Mouse (Mus musculus) embryonic facial prominence, embryonic 15.5 days (tissue): ENCODE data around the gene Lrrc20. TPM values are rescaled to one million over a fixed set of nuclear protein-coding genes. Genes with fewer than 3 reads are reported as not detected.

ENCODE experiments used
- ATAC-seq: fragments of 200-750 bp; cut with Nextera tagmentation; 2 replicates; pipeline ENCODE4 v1.8.0; 2017; ENCODE audit warnings: low read depth, moderate TSS enrichment; ENCODE audit not compliant: insufficient number of reproducible peaks, low FRiP score, low TSS enrichment
- H3K27ac ChIP-seq: fragments of 300-500 bp; sonication (generic); replicated peaks from 2 replicates; pipeline ENCODE4 v1.5.1; 2015; ENCODE audit warnings: mild to moderate bottlenecking, inconsistent platforms
- H3K27me3 ChIP-seq: fragments of 300-500 bp; sonication (generic); 2 replicates; pipeline ENCODE4 v1.6.1; 2015; ENCODE audit warnings: inconsistent platforms
- H3K36me3 ChIP-seq: fragments of 300-500 bp; sonication (generic); 2 replicates; pipeline ENCODE4 v1.6.1; 2015; ENCODE audit warnings: mild to moderate bottlenecking, inconsistent platforms
- H3K4me1 ChIP-seq: fragments of 300-500 bp; sonication (generic); 2 replicates; pipeline ENCODE4 v1.6.1; 2015; ENCODE audit warnings: inconsistent platforms
- H3K4me2 ChIP-seq: fragments of 300-500 bp; sonication (generic); replicated peaks from 2 replicates; pipeline ENCODE4 v1.6.1; 2015; ENCODE audit warnings: mild to moderate bottlenecking, inconsistent platforms
- H3K4me3 ChIP-seq: fragments of 300-500 bp; sonication (generic); replicated peaks from 2 replicates; pipeline ENCODE4 v1.5.1; 2015; ENCODE audit warnings: mild to moderate bottlenecking, inconsistent platforms
- H3K9ac ChIP-seq: fragments of 300-500 bp; sonication (generic); 2 replicates; pipeline ENCODE4 v1.6.1; 2015; ENCODE audit warnings: inconsistent platforms
- H3K9me3 ChIP-seq: fragments of 300-500 bp; sonication (generic); replicated peaks from 2 replicates; pipeline ENCODE4 v1.6.1; 2016; ENCODE audit warnings: inconsistent platforms
- WGBS: fragments of 180-500 bp; shearing (Covaris S2); methylation state at CpG from one replicate; pipeline ENCODE4 v1.1.7; 2015; 5-methylcytosine and 5-hydroxymethylcytosine counted together
- polyA plus RNA-seq: library from polyadenylated mRNA; unstranded; fragments of >200 nt; fragmentation: Nextera tagmentation; extraction: Ambion mirVana; gene quantifications from 2 replicates; pipeline ENCODE4 v1.2.1, GENCODE M21; 2015

The Lrrc20 gene
- polyA plus RNA-seq = 10.0 and 10.5 TPM in 2 replicates

GRCm38 (mm10) chr10:61475594-61476439, at the start of gene Lrrc20:
Lrrc20 (plus strand) TSS chr10:61475801.
- Histone ChIP-seq H3K9me3 (no peaks in the 10 kb centered on the region), H3K9ac (peak within 1 kb of the TSS; percentile 47), H3K36me3 (no peaks in the 10 kb centered on the region), H3K4me2 (peak within 1 kb of the TSS; percentile 92), H3K27ac (peak within 1 kb of the TSS; percentile 78), H3K4me3 (peak within 1 kb of the TSS; percentile 87), H3K4me1 (peaks cover 14% of the 10 kb centered on the region), H3K27me3 (no peaks in the 10 kb centered on the region)
- ATAC-seq = peak; percentile 98
- under 1% methylated on average over 70 of the region's 70 CpGs for WGBS

- H3K4me3 ChIP-seq = no peak overlapping the region
- peaks cover 9% of the 10 kb centered on the region; the same call in 1 of the 2 replicates for H3K4me1 ChIP-seq
- H3K4me2 ChIP-seq = no peak overlapping the region
- H3K27me3 ChIP-seq = no peaks in the 10 kb centered on the region
- H3K27ac ChIP-seq = no peak overlapping the region
- 56% methylated on average over 2 of the region's 2 CpGs for WGBS
- H3K9me3 ChIP-seq = no peaks in the 10 kb centered on the region
- H3K9ac ChIP-seq = no peak overlapping the region
- H3K36me3 ChIP-seq = peaks cover 21% of the 10 kb centered on the region
- ATAC-seq = no peak
These were observed 49.3 kb upstream of the Lrrc20 start for GRCm38 (mm10) chr10:61426251-61426757.

GRCm38 (mm10) chr10:61427951-61428350, 47.6 kb upstream of the Lrrc20 start:
- no peak overlapping the region for H3K27ac ChIP-seq
- 76% methylated on average over 6 of the region's 6 CpGs for WGBS
- H3K27me3 ChIP-seq = no peaks in the 10 kb centered on the region
- H3K36me3 ChIP-seq = peaks cover 30% of the 10 kb centered on the region
- H3K4me2 ChIP-seq = no peak overlapping the region
- H3K9ac ChIP-seq = no peak overlapping the region
- H3K4me3 ChIP-seq = no peak overlapping the region
- no peaks in the 10 kb centered on the region for H3K9me3 ChIP-seq
- ATAC-seq = no peak
- H3K4me1 ChIP-seq = peaks cover 9% of the 10 kb centered on the region; the same call in 1 of the 2 replicates

- Histone ChIP-seq H3K4me2 (no peak overlapping the region), H3K36me3 (peaks cover 35% of the 10 kb centered on the region), H3K4me1 (peaks cover 9% of the 10 kb centered on the region; the same call in 1 of the 2 replicates), H3K4me3 (no peak overlapping the region), H3K9ac (no peak overlapping the region), H3K9me3 (no peaks in the 10 kb centered on the region), H3K27me3 (no peaks in the 10 kb centered on the region), H3K27ac (no peak overlapping the region)
- ATAC-seq = no peak
- 65% methylated on average over 4 of the region's 4 CpGs for WGBS
These were observed 47.2 kb upstream of the Lrrc20 start for GRCm38 (mm10) chr10:61428416-61428815.

- WGBS = 87% methylated on average over 5 of the region's 5 CpGs
- no peak for ATAC-seq
- H3K36me3 ChIP-seq = peaks cover 41% of the 10 kb centered on the region
- H3K9ac ChIP-seq = no peak overlapping the region
- H3K9me3 ChIP-seq = no peaks in the 10 kb centered on the region
- H3K4me3 ChIP-seq = no peak overlapping the region
- H3K27me3 ChIP-seq = no peaks in the 10 kb centered on the region
- no peak overlapping the region for H3K27ac ChIP-seq
- peaks cover 9% of the 10 kb centered on the region; the same call in 1 of the 2 replicates for H3K4me1 ChIP-seq
- H3K4me2 ChIP-seq = no peak overlapping the region
These were observed 46.6 kb upstream of the Lrrc20 start for GRCm38 (mm10) chr10:61429043-61429442.

GRCm38 (mm10) chr10:61431375-61431774, 44.2 kb upstream of the Lrrc20 start:
- Histone ChIP-seq H3K4me1 (peaks cover 4% of the 10 kb centered on the region; the same call in 1 of the 2 replicates), H3K9me3 (no peaks in the 10 kb centered on the region), H3K9ac (no peak overlapping the region), H3K27ac (no peak overlapping the region), H3K27me3 (no peaks in the 10 kb centered on the region), H3K36me3 (peaks cover 54% of the 10 kb centered on the region), H3K4me3 (no peak overlapping the region), H3K4me2 (no peak overlapping the region)
- ATAC-seq = no peak
- WGBS = 88% methylated on average over 9 of the region's 9 CpGs

GRCm38 (mm10) chr10:61440202-61440800, 35.3 kb upstream of the Lrrc20 start:
- peaks cover 30% of the 10 kb centered on the region for H3K4me1 ChIP-seq
- no peak overlapping the region for H3K4me2 ChIP-seq
- H3K27me3 ChIP-seq = no peaks in the 10 kb centered on the region
- no peak overlapping the region for H3K27ac ChIP-seq
- no peak for ATAC-seq
- H3K9me3 ChIP-seq = no peaks in the 10 kb centered on the region
- no peak overlapping the region for H3K9ac ChIP-seq
- H3K36me3 ChIP-seq = 0 out of 2 replicates have a peak, but pooled peaks cover under 1% of the 10 kb centered on the region
- WGBS = 73% methylated on average over 7 of the region's 7 CpGs
- no peak overlapping the region for H3K4me3 ChIP-seq

- no peaks in the 10 kb centered on the region for H3K9me3 ChIP-seq
- H3K4me3 ChIP-seq = no peak overlapping the region
- H3K36me3 ChIP-seq = no peaks in the 10 kb centered on the region
- H3K4me2 ChIP-seq = no peak overlapping the region
- H3K4me1 ChIP-seq = peaks cover 46% of the 10 kb centered on the region
- 0 out of 2 replicates have a peak, but pooled peaks have one; percentile 7 for ATAC-seq
- WGBS = 13% methylated on average over 6 of the region's 6 CpGs
- no peaks in the 10 kb centered on the region for H3K27me3 ChIP-seq
- peak overlapping the region; percentile 71; the same call in 1 of the 2 replicates for H3K27ac ChIP-seq
- no peak overlapping the region for H3K9ac ChIP-seq
These were observed 32.1 kb upstream of the Lrrc20 start for GRCm38 (mm10) chr10:61443456-61443855.

GRCm38 (mm10) chr10:61443876-61444275, 31.7 kb upstream of the Lrrc20 start:
- Histone ChIP-seq H3K27ac (peak overlapping the region; percentile 71; the same call in 1 of the 2 replicates), H3K36me3 (no peaks in the 10 kb centered on the region), H3K4me2 (no peak overlapping the region), H3K9ac (no peak overlapping the region), H3K4me1 (peaks cover 50% of the 10 kb centered on the region), H3K27me3 (no peaks in the 10 kb centered on the region), H3K4me3 (no peak overlapping the region), H3K9me3 (no peaks in the 10 kb centered on the region)
- whole genome bisulfite sequencing = 46% methylated on average over 1 of the region's 1 CpGs
- no peak for ATAC-seq

- H3K4me2 ChIP-seq = no peak overlapping the region
- H3K27me3 ChIP-seq = no peaks in the 10 kb centered on the region
- no peaks in the 10 kb centered on the region for H3K9me3 ChIP-seq
- peaks cover 61% of the 10 kb centered on the region for H3K4me1 ChIP-seq
- no peak overlapping the region for H3K27ac ChIP-seq
- H3K4me3 ChIP-seq = no peak overlapping the region
- H3K36me3 ChIP-seq = no peaks in the 10 kb centered on the region
- 69% methylated on average over 3 of the region's 3 CpGs for WGBS
- no peak overlapping the region for H3K9ac ChIP-seq
- ATAC-seq = no peak
These were observed 30.6 kb upstream of the Lrrc20 start for GRCm38 (mm10) chr10:61445016-61445415.
